Mouse (Mus musculus): ENCODE results near the gene Smpx.

- TF ChIP-seq POLR2A (IDR thresholded peaks at IDR 0.05; ENCODE audit: extremely low read depth, insufficient read depth, low read length) (no peak), CTCF (IDR thresholded peaks at IDR 0.05; ENCODE audit: low read depth, low read length) (no peak)
Measured at GRCm38 (mm10) chrX:157801669-157802068, 103.0 kb downstream of the Smpx start.

Measured in liver, adult 2 months (tissue).